Mouse (Mus musculus) midbrain, embryonic 16.5 days (tissue): Measurements from ENCODE around the gene Chrna4. TPM values are rescaled to one million over a fixed set of nuclear protein-coding genes. Genes with fewer than 3 reads are reported as not detected.
A peak's percentile ranks its signal among the peaks of the same experiment; 100 is the strongest.

Experiments used
- ATAC-seq: fragments of 200-750 bp; cut with Nextera tagmentation; 2 replicates; pipeline ENCODE4 v1.8.0; 2017; ENCODE audit warnings: moderate TSS enrichment
- H3K27ac ChIP-seq: fragments of 300-500 bp; sonication (generic); 2 replicates; pipeline ENCODE4 v1.5.1; 2014; ENCODE audit warnings: mild to moderate bottlenecking, low read length, mixed read lengths
- H3K27me3 ChIP-seq: fragments of 300-500 bp; sonication (generic); 2 replicates; pipeline ENCODE4 v1.6.1; 2014; ENCODE audit warnings: low read depth, low read length, mixed read lengths; ENCODE audit not compliant: control insufficient read depth, insufficient read depth
- H3K36me3 ChIP-seq: fragments of 300-500 bp; sonication (generic); 2 replicates; pipeline ENCODE4 v1.6.1; 2014; ENCODE audit warnings: mild to moderate bottlenecking, low read length, moderate library complexity, mixed read lengths; ENCODE audit not compliant: control insufficient read depth, insufficient read depth
- H3K4me1 ChIP-seq: fragments of 300-500 bp; sonication (generic); 2 replicates; pipeline ENCODE4 v1.6.1; 2014; ENCODE audit warnings: mild to moderate bottlenecking, low read length, mixed read lengths; ENCODE audit not compliant: control insufficient read depth, insufficient read depth
- H3K4me2 ChIP-seq: fragments of 300-500 bp; sonication (generic); 2 replicates; pipeline ENCODE4 v1.6.1; 2014; ENCODE audit warnings: mild to moderate bottlenecking, low read length, mixed read lengths
- H3K4me3 ChIP-seq: fragments of 300-500 bp; sonication (generic); 2 replicates; pipeline ENCODE4 v1.5.1; 2014; ENCODE audit warnings: low read depth, mild to moderate bottlenecking, low read length, moderate library complexity, mixed read lengths
- H3K9ac ChIP-seq: fragments of 300-500 bp; sonication (generic); 2 replicates; pipeline ENCODE4 v1.6.1; 2014; ENCODE audit warnings: low read depth, low read length, mixed read lengths
- H3K9me3 ChIP-seq: fragments of 300-500 bp; sonication (generic); replicated peaks from 2 replicates; pipeline ENCODE4 v1.6.1; 2014; ENCODE audit warnings: mild to moderate bottlenecking, low read length, mixed read lengths; ENCODE audit not compliant: control insufficient read depth, poor library complexity, severe bottlenecking
- WGBS: fragments of 180-500 bp; shearing (Covaris S2); extraction: QIAGEN DNeasy Blood & Tissue Kit; methylation state at CpG from one replicate; pipeline ENCODE4 v1.1.7; 2014; 5-methylcytosine and 5-hydroxymethylcytosine counted together
- polyA plus RNA-seq: library from polyadenylated mRNA; unstranded; fragments of >200 nt; fragmentation: Nextera tagmentation; extraction: Ambion mirVana; gene quantifications from 2 replicates; pipeline ENCODE4 v1.2.1, GENCODE M21; 2015

The Chrna4 gene
- polyA plus RNA-seq, 1 experiment from 2014 or later = 48.3 TPM

DNA sequence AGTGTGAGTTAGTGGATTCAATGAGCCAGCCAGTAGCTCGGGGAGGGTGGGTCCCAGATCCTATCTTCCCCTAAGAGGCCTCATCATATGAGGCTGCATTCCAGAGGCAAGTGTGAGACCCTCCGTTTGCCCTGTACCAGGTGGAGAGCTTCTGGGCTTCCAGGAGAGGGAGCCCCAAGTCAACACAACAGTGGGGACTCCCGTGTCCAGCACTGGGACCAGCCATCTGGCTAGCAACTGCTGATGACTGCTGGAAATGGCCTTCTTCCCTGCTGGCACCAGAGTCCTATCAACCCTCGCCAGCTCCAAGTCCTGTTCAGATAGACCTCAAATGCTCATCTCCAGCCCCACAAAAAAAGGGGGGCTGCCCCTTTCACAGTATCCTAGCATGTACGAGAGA, 10.9 kb downstream of the Chrna4 start:
- Histone ChIP-seq H3K4me2 (no peak overlapping the region), H3K4me1 (peaks cover 4% of the 10 kb centered on the region), H3K4me3 (no peak overlapping the region), H3K9me3 (no peaks in the 10 kb centered on the region), H3K9ac (no peak overlapping the region), H3K36me3 (peaks cover 7% of the 10 kb centered on the region; the same call in 1 of the 2 replicates), H3K27ac (no peak overlapping the region), H3K27me3 (no peaks in the 10 kb centered on the region)
- ATAC-seq = no peak
- 57% methylated on average over 5 of the region's 5 CpGs for WGBS

DNA sequence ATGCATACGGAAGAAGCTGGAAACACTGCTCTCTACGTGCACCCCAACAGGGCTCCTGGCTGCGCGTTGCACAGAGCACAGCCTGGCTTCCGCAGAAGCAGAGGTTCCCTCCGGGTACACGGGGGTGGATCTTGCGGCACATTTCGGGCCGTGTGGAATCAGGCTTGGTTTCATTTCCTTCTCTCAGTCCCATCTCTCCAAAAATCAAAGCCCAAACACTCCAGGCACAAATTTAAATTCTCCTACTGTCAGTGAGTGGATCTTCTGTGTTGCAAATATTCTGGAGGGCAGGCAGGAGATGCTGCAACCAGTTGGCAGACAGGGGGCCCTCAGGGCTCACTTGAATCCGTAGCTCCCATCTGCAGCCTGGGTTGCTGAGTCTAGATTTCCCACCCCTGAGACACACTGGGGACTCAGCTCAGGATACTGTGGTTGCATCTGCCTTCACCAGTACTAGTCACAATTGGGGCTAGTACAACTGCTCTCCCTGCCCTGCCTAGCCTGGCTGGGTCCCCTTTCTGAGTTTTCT, 11.9 kb downstream of the Chrna4 start:
- Histone ChIP-seq H3K36me3 (peaks cover 7% of the 10 kb centered on the region; the same call in 1 of the 2 replicates), H3K4me2 (no peak overlapping the region), H3K27me3 (no peaks in the 10 kb centered on the region), H3K9ac (no peak overlapping the region), H3K4me1 (no peaks in the 10 kb centered on the region), H3K4me3 (no peak overlapping the region), H3K27ac (0 out of 2 replicates have a peak overlapping the region, but pooled peaks have one; percentile 7), H3K9me3 (no peaks in the 10 kb centered on the region)
- WGBS = 81% methylated on average over 11 of the region's 11 CpGs
- ATAC-seq = no peak

DNA sequence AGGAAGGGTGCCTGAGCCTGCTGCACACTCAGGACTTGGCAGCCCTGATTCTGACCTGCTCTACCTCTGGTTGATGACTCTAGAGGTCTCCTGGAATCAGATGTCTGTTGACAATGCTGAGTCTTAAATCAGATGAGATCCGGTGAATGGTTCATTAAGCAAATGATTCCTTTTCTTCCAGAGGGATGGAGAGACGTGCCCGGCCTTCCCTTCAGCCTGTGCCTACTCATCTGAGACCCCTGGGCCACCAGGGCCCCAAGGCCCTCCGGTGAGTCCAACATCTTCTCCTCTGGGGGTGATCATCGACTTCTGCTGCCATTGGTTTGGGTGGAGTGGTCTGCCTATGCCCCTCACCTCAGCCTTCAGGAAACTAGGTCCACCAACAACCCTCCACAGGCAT, 35.0 kb downstream of the Chrna4 start:
- 61% methylated on average over 5 of the region's 5 CpGs for WGBS

DNA sequence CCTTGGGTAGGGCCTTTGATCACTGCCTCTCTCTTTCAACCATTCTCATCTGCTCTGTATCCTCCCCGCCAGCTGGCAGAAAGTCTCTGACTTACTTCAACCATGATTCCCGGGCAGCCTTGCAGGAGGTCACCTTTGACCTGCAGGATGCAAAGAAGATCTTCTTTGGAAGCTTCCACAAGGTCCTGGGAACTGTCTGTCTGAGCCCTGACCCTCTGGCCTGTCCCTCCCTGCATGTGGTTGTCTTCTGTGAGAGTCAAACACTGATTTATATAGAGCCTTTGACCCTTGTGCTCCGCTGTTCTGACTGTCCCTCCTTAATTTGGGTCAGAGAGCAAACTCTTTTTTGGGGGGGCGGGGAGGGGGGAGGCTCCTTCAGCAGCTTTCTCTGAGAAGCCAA, 36.3 kb downstream of the Chrna4 start:
- WGBS = 37% methylated on average over 4 of the region's 4 CpGs
- Histone ChIP-seq H3K27ac (no peak overlapping the region), H3K9ac (no peak overlapping the region), H3K4me1 (no peaks in the 10 kb centered on the region), H3K4me2 (no peak overlapping the region), H3K36me3 (no peaks in the 10 kb centered on the region), H3K4me3 (no peak overlapping the region), H3K27me3 (no peaks in the 10 kb centered on the region), H3K9me3 (no peaks in the 10 kb centered on the region)
- ATAC-seq = no peak

More for the DNA sequence above, 35.0 kb downstream of the Chrna4 start:
- no peaks in the 10 kb centered on the region for H3K9me3 ChIP-seq
- no peaks in the 10 kb centered on the region for H3K27me3 ChIP-seq
- no peaks in the 10 kb centered on the region for H3K36me3 ChIP-seq
- no peak overlapping the region for H3K27ac ChIP-seq
- H3K4me2 ChIP-seq = no peak overlapping the region
- no peaks in the 10 kb centered on the region for H3K4me1 ChIP-seq
- ATAC-seq = no peak
- H3K9ac ChIP-seq = no peak overlapping the region
- no peak overlapping the region for H3K4me3 ChIP-seq

DNA sequence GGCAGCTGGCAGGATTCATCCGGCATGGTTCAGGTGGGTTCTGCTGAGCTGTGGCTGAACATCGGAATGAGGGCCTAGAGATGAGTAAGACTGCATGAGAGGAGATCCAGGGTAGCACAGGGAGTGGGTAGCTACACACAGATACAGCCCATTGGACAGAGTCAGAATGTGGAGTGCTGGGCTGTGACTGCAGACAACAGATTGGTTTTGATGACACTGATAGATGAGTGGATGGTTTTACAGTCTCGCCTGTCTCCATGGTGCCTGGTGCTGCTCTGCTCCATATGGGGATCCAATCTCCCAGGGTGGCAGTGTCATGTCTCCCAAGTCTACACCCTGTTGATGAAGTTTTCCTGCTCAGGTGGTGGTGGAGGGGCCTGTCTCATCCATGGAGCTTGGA, 46.4 kb downstream of the Chrna4 start:
- Histone ChIP-seq H3K9ac (0 out of 2 replicates have a peak overlapping the region, but pooled peaks have one; percentile 16), H3K4me3 (no peak overlapping the region), H3K27ac (no peak overlapping the region), H3K27me3 (no peaks in the 10 kb centered on the region), H3K9me3 (no peaks in the 10 kb centered on the region), H3K4me2 (no peak overlapping the region), H3K4me1 (no peaks in the 10 kb centered on the region), H3K36me3 (no peaks in the 10 kb centered on the region)
- ATAC-seq = peak; percentile 46; the same call in 1 of the 2 replicates
- 68% methylated on average over 3 of the region's 3 CpGs for WGBS

DNA sequence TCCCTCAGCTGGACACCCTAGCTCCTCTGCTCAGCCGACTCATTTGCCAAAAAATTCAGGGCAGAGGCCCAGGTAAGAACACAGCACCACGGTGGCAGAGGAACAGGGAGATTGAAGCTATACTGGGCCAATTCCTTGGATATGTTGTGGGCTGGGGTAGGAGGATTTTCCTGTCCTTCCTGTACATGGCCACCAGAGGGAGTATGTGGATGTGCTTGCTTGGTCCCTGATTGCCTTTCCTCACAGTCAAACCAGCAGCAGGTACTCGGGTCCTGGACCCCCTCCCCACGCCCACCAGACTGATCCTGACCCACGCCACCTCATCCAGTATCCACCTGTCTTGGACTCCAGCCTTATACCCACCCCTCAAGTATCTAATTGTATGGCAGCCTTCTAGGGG, 46.9 kb downstream of the Chrna4 start:
- H3K27me3 ChIP-seq = no peaks in the 10 kb centered on the region
- H3K4me1 ChIP-seq = no peaks in the 10 kb centered on the region
- H3K9me3 ChIP-seq = no peaks in the 10 kb centered on the region
- ATAC-seq = peak; percentile 57
- no peak overlapping the region for H3K4me3 ChIP-seq
- no peaks in the 10 kb centered on the region for H3K36me3 ChIP-seq
- H3K27ac ChIP-seq = no peak overlapping the region
- 17% methylated on average over 5 of the region's 5 CpGs for WGBS
- H3K4me2 ChIP-seq = no peak overlapping the region
- H3K9ac ChIP-seq = 0 out of 2 replicates have a peak overlapping the region, but pooled peaks have one; percentile 16

DNA sequence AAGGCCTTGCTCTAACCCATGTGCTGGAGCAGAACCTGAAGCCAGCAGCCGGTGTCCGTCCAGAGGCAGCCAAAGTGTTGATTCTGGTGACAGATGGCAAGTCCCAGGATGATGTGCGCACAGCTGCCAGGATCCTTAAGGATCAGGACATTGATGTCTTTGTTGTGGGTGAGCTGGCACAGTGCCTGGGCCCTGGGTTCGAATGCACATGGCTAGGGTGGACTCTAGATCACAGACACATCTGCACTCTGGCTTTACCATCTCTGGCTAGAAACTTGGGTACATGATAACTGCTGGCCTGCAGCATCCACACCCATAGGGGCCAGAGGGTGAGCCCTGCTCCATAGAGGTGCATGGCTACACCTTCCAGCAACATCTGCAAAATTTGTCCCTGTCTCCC, 47.9 kb downstream of the Chrna4 start:
- WGBS = 68% methylated on average over 4 of the region's 4 CpGs
- no peaks in the 10 kb centered on the region for H3K27me3 ChIP-seq
- H3K36me3 ChIP-seq = no peaks in the 10 kb centered on the region
- no peak overlapping the region for H3K27ac ChIP-seq
- ATAC-seq = no peak
- H3K9ac ChIP-seq = no peak overlapping the region
- H3K4me3 ChIP-seq = no peak overlapping the region
- H3K4me2 ChIP-seq = no peak overlapping the region
- no peaks in the 10 kb centered on the region for H3K9me3 ChIP-seq
- H3K4me1 ChIP-seq = no peaks in the 10 kb centered on the region

DNA sequence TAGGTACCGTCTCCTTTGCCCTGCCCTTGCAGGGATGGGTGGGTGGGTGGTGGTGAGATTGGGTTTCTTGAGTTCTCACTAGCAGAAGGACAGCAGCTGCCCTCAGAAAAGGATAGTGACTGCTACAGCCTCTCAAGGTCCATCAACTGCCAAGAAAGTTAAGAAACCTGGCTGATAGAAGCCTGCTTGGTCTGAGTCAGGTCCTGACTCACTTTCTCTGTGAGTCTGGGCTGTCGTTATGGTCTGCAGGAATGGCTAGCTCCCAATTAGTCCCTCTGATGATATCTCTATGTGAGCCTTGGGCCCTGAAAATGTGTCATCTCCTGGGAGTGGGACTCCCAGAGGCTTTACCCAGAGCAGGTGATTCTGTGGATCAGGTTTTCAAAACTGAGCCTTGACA, 49.0 kb downstream of the Chrna4 start:
- Histone ChIP-seq H3K36me3 (no peaks in the 10 kb centered on the region), H3K27ac (no peak overlapping the region), H3K4me3 (no peak overlapping the region), H3K9me3 (no peaks in the 10 kb centered on the region), H3K27me3 (no peaks in the 10 kb centered on the region), H3K4me1 (no peaks in the 10 kb centered on the region), H3K9ac (no peak overlapping the region), H3K4me2 (no peak overlapping the region)
- WGBS = 83% methylated on average over 2 of the region's 2 CpGs
- no peak for ATAC-seq

DNA sequence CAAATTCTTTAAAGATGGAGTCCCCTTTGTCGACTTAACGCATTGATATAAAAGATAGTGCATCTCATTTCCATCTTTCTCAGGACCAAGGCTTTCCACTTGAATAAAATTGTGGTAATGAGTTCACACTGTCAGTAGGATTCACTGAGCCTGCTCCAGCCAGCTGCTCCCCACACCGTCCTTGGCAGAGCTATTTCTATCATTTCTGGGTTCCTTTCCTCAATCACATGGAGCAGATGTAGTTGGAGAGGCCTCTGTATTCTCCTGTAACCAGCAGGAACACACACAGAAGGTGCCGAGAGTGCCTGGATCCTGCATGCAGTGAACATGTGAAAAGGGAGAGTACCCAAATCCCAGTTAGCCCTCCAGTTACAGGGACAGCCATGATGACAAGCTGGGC, 53.0 kb downstream of the Chrna4 start:
- Histone ChIP-seq H3K4me2 (no peak overlapping the region), H3K4me1 (0 out of 2 replicates have a peak, but pooled peaks cover 2% of the 10 kb centered on the region), H3K4me3 (no peak overlapping the region), H3K27ac (no peak overlapping the region), H3K9me3 (no peaks in the 10 kb centered on the region), H3K27me3 (no peaks in the 10 kb centered on the region), H3K36me3 (no peaks in the 10 kb centered on the region), H3K9ac (no peak overlapping the region)
- 59% methylated on average over 4 of the region's 4 CpGs for WGBS
- no peak for ATAC-seq
